Mouse (Mus musculus): ENCODE measurements around the gene Olfr968. TPM values are rescaled to one million over a fixed set of nuclear protein-coding genes. Genes with fewer than 3 reads are reported as not detected.
A peak's percentile ranks its signal among the peaks of the same experiment; 100 is the strongest.

Gene Olfr968
- polyA plus RNA-seq (2011; ENCODE audit: insufficient read depth, insufficient read length, low read depth, missing spikeins): not detected in 2 replicates

DNA sequence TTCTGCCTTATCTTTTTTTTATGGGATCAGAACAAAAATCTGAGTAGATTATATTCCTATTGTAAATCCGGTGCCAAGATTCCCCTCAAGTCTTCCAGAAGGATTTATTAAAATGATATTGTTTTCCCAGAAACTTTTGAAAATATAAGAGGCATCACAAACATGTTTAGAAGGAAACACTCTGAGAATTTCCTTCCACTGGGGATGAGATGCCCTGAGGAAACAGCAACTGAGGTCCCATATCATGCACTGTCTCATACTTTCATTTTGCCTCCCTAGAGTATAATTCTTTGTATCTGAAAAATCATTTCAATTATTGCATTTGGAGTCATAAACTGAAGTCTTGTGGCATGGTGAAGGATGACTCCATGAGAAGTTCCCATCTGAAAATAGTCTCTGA lies at the start of gene Olfr968:
Gene Olfr968, minus strand, starts transcription at position 101 of the 400 bp plus-strand sequence.
- no peaks in the 10 kb centered on the region for H3K36me3 ChIP-seq (ENCODE audit: control insufficient read depth, insufficient read depth, low read length, poor library complexity, severe bottlenecking)

DNA sequence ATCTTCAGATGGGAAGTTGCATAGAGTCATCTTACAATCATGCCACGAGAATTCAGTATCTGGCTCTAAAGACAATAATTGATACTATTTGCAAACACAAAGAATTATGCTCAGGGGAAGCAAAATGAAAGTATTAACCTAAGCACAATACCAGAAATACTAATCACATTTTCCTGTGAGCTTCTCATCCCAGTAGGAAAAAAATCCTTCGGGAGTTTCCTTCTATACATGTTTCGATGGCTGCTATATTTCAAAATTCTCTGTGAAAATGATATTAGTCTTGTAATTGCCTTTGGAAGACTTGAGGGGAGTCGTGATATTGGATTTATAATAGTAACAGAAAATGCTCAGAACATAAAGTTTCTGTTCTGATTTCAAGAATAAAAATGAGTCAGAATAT lies 25.5 kb upstream of the Olfr968 start, which contains the start of gene Olfr970:
Gene Olfr970, plus strand, starts transcription at position 301 of the 400 bp plus-strand sequence.
- Histone ChIP-seq H3K9me3 (replicated peaks; ENCODE audit: control insufficient read depth, insufficient read depth, low read length, poor library complexity, severe bottlenecking) (no peaks in the 10 kb centered on the region), H3K4me3 (ENCODE audit: low read depth, low read length) (no peak within 1 kb of the TSS), H3K36me3 (ENCODE audit: control insufficient read depth, insufficient read depth, low read length, poor library complexity, severe bottlenecking) (no peaks in the 10 kb centered on the region), H3K9ac (ENCODE audit: low read depth, poor library complexity, severe bottlenecking) (no peak within 1 kb of the TSS), H3K4me1 (ENCODE audit: control insufficient read depth, insufficient read depth, low read length) (no peaks in the 10 kb centered on the region), H3K27ac (ENCODE audit: insufficient read depth, low read length) (no peak within 1 kb of the TSS), H3K27me3 (ENCODE audit: control insufficient read depth, insufficient read depth, low read length, poor library complexity, severe bottlenecking) (no peaks in the 10 kb centered on the region)
- TF ChIP-seq POLR2A (IDR thresholded peaks at IDR 0.05; ENCODE audit: insufficient read depth, low read length): no peak
- TF ChIP-seq CTCF (IDR thresholded peaks at IDR 0.05; ENCODE audit: low read depth, low read length): no peak
- no peak for TF ChIP-seq EP300 (IDR thresholded peaks at IDR 0.05; ENCODE audit: insufficient read depth, low read depth, low read length)

More for the DNA sequence above, at the start of gene Olfr968:
- TF ChIP-seq CTCF (IDR thresholded peaks at IDR 0.05; ENCODE audit: low read depth, low read length) (no peak), EP300 (IDR thresholded peaks at IDR 0.05; ENCODE audit: insufficient read depth, low read depth, low read length) (no peak), POLR2A (IDR thresholded peaks at IDR 0.05; ENCODE audit: insufficient read depth, low read length) (no peak)
- H3K27me3 ChIP-seq (ENCODE audit: control insufficient read depth, insufficient read depth, low read length, poor library complexity, severe bottlenecking): no peaks in the 10 kb centered on the region
- no peaks in the 10 kb centered on the region for H3K4me1 ChIP-seq (ENCODE audit: control insufficient read depth, insufficient read depth, low read length)
- no peak within 1 kb of the TSS for H3K9ac ChIP-seq (ENCODE audit: low read depth, poor library complexity, severe bottlenecking)
- H3K4me3 ChIP-seq (ENCODE audit: low read depth, low read length): no peak within 1 kb of the TSS
- H3K9me3 ChIP-seq (replicated peaks; ENCODE audit: control insufficient read depth, insufficient read depth, low read length, poor library complexity, severe bottlenecking): no peaks in the 10 kb centered on the region
- H3K27ac ChIP-seq (ENCODE audit: insufficient read depth, low read length): no peak within 1 kb of the TSS

DNA sequence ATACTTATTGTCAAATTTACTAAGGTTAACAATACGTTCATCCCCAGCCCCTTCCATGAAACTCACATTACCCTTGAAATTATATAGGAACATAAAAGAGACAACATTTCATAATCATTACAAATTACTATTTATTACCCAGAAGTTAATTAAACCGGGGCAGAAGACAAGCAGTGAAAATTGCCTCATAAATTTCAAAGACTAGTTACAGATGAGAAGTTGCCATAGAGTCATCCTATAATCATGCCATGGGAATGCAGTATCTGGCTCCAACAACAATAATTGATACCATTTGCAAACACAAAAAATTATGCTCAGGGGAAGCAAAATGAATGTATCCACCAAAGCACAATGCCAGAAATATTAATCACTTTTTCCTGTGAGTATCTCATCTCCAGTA lies 7.5 kb upstream of the Olfr968 start, which contains the start of gene Olfr969:
Gene Olfr969, plus strand, starts transcription at position 388 of the 400 bp plus-strand sequence.
- H3K4me1 ChIP-seq (ENCODE audit: control insufficient read depth, insufficient read depth, low read length): no peaks in the 10 kb centered on the region
- no peaks in the 10 kb centered on the region for H3K9me3 ChIP-seq (replicated peaks; ENCODE audit: control insufficient read depth, insufficient read depth, low read length, poor library complexity, severe bottlenecking)
- H3K9ac ChIP-seq (ENCODE audit: low read depth, poor library complexity, severe bottlenecking): no peak within 1 kb of the TSS
- no peak for TF ChIP-seq POLR2A (IDR thresholded peaks at IDR 0.05; ENCODE audit: insufficient read depth, low read length)
- TF ChIP-seq CTCF (IDR thresholded peaks at IDR 0.05; ENCODE audit: low read depth, low read length): no peak
- TF ChIP-seq EP300 (IDR thresholded peaks at IDR 0.05; ENCODE audit: insufficient read depth, low read depth, low read length): no peak
- H3K27me3 ChIP-seq (ENCODE audit: control insufficient read depth, insufficient read depth, low read length, poor library complexity, severe bottlenecking): no peaks in the 10 kb centered on the region
- H3K36me3 ChIP-seq (ENCODE audit: control insufficient read depth, insufficient read depth, low read length, poor library complexity, severe bottlenecking): no peaks in the 10 kb centered on the region
- no peak within 1 kb of the TSS for H3K4me3 ChIP-seq (ENCODE audit: low read depth, low read length)
- H3K27ac ChIP-seq (ENCODE audit: insufficient read depth, low read length): no peak within 1 kb of the TSS

DNA sequence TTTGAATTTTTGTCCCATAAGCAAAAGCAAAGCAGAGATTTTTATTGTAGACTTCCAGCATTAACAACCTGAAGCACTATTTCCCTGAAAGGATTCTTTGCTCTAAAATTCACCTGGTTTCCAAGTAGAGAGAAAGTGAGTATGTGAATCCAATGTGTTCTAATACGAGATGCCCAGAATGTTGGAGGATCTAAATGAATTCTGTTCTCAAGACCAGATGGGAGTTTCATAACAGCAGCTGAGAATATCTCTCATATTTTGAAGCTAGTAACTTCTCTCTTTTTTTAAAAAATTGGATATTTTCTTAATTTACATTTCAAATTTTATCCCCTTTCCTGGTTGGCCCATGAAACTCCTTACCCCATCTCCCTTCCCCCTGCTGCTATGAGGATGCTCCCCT lies 36.6 kb downstream of the Olfr968 start:
- Histone ChIP-seq H3K9me3 (replicated peaks; ENCODE audit: control insufficient read depth, insufficient read depth, low read length, poor library complexity, severe bottlenecking) (0 out of 2 replicates have a peak, but pooled peaks cover 6% of the 10 kb centered on the region), H3K4me3 (ENCODE audit: low read depth, low read length) (no peak overlapping the region), H3K4me1 (ENCODE audit: control insufficient read depth, insufficient read depth, low read length) (no peaks in the 10 kb centered on the region), H3K36me3 (ENCODE audit: control insufficient read depth, insufficient read depth, low read length, poor library complexity, severe bottlenecking) (no peaks in the 10 kb centered on the region), H3K9ac (ENCODE audit: low read depth, poor library complexity, severe bottlenecking) (no peak overlapping the region), H3K27me3 (ENCODE audit: control insufficient read depth, insufficient read depth, low read length, poor library complexity, severe bottlenecking) (no peaks in the 10 kb centered on the region), H3K27ac (ENCODE audit: insufficient read depth, low read length) (no peak overlapping the region)
- TF ChIP-seq POLR2A (IDR thresholded peaks at IDR 0.05; ENCODE audit: insufficient read depth, low read length) (no peak), EP300 (IDR thresholded peaks at IDR 0.05; ENCODE audit: insufficient read depth, low read depth, low read length) (no peak), CTCF (IDR thresholded peaks at IDR 0.05; ENCODE audit: low read depth, low read length) (no peak)

DNA sequence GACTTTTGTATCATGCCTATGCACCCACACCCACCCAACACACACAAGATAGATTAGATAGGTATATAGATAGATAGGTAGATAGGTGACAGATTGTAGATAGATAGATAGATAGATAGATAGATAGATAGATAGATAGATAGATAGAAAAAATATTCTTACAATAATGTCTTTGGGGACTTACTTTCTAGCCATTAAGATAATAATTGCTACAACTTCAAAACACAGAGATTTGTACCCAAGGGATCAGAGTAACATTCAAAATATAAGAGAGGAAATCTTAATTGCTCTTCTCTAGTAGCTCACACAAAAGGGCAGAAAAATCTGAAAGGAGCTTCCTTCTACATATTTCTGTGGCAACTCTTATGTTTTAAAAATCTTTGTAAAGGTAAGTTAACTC lies 37.1 kb downstream of the Olfr968 start, which contains the start of gene Olfr967:
Gene Olfr967, plus strand, starts transcription at position 301 of the 400 bp plus-strand sequence.
- Histone ChIP-seq H3K4me1 (ENCODE audit: control insufficient read depth, insufficient read depth, low read length) (no peaks in the 10 kb centered on the region), H3K9ac (ENCODE audit: low read depth, poor library complexity, severe bottlenecking) (no peak within 1 kb of the TSS), H3K27me3 (ENCODE audit: control insufficient read depth, insufficient read depth, low read length, poor library complexity, severe bottlenecking) (no peaks in the 10 kb centered on the region), H3K27ac (ENCODE audit: insufficient read depth, low read length) (no peak within 1 kb of the TSS), H3K4me3 (ENCODE audit: low read depth, low read length) (no peak within 1 kb of the TSS), H3K36me3 (ENCODE audit: control insufficient read depth, insufficient read depth, low read length, poor library complexity, severe bottlenecking) (no peaks in the 10 kb centered on the region), H3K9me3 (replicated peaks; ENCODE audit: control insufficient read depth, insufficient read depth, low read length, poor library complexity, severe bottlenecking) (0 out of 2 replicates have a peak, but pooled peaks cover 6% of the 10 kb centered on the region)
- TF ChIP-seq EP300 (IDR thresholded peaks at IDR 0.05; ENCODE audit: insufficient read depth, low read depth, low read length) (no peak), POLR2A (IDR thresholded peaks at IDR 0.05; ENCODE audit: insufficient read depth, low read length) (no peak), CTCF (IDR thresholded peaks at IDR 0.05; ENCODE audit: low read depth, low read length) (no peak)

DNA sequence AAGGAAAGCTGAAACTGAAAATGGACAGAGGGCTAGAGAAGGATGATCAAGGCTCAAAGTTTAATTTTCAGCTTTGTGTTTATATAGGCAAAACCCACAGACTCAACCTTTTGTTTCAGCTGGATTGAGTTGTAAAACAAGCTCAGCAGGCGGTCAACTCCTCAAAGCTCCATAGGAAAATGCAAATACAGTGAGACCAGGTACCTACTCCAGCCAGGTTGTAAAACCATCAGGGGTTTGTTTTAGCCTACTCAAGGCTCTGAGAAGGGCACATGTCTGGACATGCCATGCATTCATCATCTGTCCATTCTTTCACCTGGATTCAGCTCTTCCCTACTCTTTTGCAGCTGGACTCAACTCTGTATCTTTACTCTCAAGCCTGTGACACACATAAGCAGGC lies 42.3 kb downstream of the Olfr968 start:
- peaks cover 2% of the 10 kb centered on the region for H3K4me1 ChIP-seq (ENCODE audit: control insufficient read depth, insufficient read depth, low read length)
- no peak overlapping the region for H3K9ac ChIP-seq (ENCODE audit: low read depth, poor library complexity, severe bottlenecking)
- no peak for TF ChIP-seq EP300 (IDR thresholded peaks at IDR 0.05; ENCODE audit: insufficient read depth, low read depth, low read length)
- TF ChIP-seq CTCF (IDR thresholded peaks at IDR 0.05; ENCODE audit: low read depth, low read length): no peak
- no peak for TF ChIP-seq POLR2A (IDR thresholded peaks at IDR 0.05; ENCODE audit: insufficient read depth, low read length)
- no peak overlapping the region for H3K4me3 ChIP-seq (ENCODE audit: low read depth, low read length)
- H3K9me3 ChIP-seq (replicated peaks; ENCODE audit: control insufficient read depth, insufficient read depth, low read length, poor library complexity, severe bottlenecking): 0 out of 2 replicates have a peak, but pooled peaks cover 6% of the 10 kb centered on the region
- H3K27me3 ChIP-seq (ENCODE audit: control insufficient read depth, insufficient read depth, low read length, poor library complexity, severe bottlenecking): peaks cover 2% of the 10 kb centered on the region; the same call in 1 of the 2 replicates
- H3K27ac ChIP-seq (ENCODE audit: insufficient read depth, low read length): peak overlapping the region; percentile 90
- no peaks in the 10 kb centered on the region for H3K36me3 ChIP-seq (ENCODE audit: control insufficient read depth, insufficient read depth, low read length, poor library complexity, severe bottlenecking)
